Comparison of ENCODE assay signal across 10 mouse cellular contexts in the genomic region with DNA sequence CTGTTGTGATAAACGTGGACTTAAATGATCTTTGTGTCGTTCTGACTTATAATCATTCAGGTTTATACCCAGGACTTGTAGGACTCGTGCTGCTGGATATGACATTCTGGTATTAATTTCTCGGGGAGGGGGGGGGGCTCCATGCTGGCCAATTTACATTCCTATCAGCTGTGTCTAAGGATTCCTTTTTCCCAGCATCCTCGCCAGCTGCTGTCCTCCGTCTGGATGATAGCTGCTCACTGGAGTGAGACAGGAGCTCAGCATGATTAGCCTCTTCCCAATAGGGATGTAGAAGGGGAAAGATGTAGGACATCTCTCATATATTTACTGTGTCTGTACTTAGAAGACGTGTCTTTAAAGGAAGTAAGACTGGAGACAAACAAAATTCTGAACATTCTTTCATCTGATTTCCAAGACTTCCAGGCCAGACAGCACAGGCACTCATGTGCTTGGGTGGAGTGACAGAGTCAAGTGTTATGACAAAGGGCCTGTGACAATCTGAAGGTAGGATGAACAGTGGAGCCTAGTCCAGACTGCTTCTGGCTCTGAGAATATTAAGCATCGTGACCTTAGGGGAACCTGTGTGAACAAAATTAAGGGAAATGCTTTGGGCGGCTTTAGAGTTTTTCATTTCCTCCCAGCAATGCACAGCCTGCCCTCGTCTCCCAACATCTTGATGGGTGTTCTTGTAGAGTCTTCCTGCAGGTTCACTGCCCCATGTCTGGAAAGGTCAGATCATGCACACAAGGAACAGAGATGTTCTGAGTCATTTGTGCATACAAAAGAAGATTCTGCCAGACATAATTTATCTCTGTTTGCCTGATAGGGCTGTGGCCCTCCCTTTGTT.
A peak's percentile ranks its signal among the peaks of the same experiment; 100 is the strongest.
DNase-seq lines count a peak whose midpoint lies in the region; ATAC-seq and TF ChIP-seq lines count a peak whose summit lies in the region.
"Had no signal": no experiment of that assay in that cellular context is flagged by ENCODE, and none has a peak within 500 bp of the region (broad histone marks: within the 10 kb centered on the region; RNA-seq: fewer than 3 reads in every experiment).

No protein-coding gene starts in this region.

- ATAC-seq in kidney, embryonic 16.5 days (ENCODE audit: low FRiP score, low TSS enrichment): no peak
- ATAC-seq: Patski had no signal

- H3K4me3 ChIP-seq in kidney, embryonic 16.5 days (ENCODE audit: low read length): no peak overlapping the region
- H3K4me3 ChIP-seq in erythroblast, embryonic 14.5 days (replicated peaks): peak overlapping the region; percentile 41
- no peak overlapping the region for H3K4me3 ChIP-seq in myocyte
- H3K4me3 ChIP-seq: limb, embryonic 12.5 days had no signal

- whole genome bisulfite sequencing in kidney, embryonic 16.5 days: 53% methylated on average over 10 of the region's 10 CpGs

- peak; percentile 49 for DNase-seq in kidney, adult 11 months
- DNase-seq in kidney, postnatal 10 days: peak; percentile 33
- DNase-seq in layer of hippocampus, postnatal 36 days: no peak
- DNase-seq in ovary, adult 18-20 months (ENCODE audit: low spot score): no peak
- DNase-seq in embryo, embryonic 9.5 days (ENCODE audit: extremely low spot score): no peak

- no peak overlapping the region for H3K9ac ChIP-seq in kidney, embryonic 16.5 days (replicated peaks; ENCODE audit: low read length)
- H3K9ac ChIP-seq: limb, embryonic 12.5 days had no signal

- H3K27me3 ChIP-seq in kidney, embryonic 16.5 days (ENCODE audit: insufficient read depth, low read length): no peaks in the 10 kb centered on the region
- H3K27me3 ChIP-seq in erythroblast, embryonic 14.5 days (ENCODE audit: control insufficient read depth): no peaks in the 10 kb centered on the region
- no peaks in the 10 kb centered on the region for H3K27me3 ChIP-seq in myocyte (ENCODE audit: control insufficient read depth, insufficient read depth, insufficient read length)
- H3K27me3 ChIP-seq: limb, embryonic 12.5 days; Patski had no signal

- no peak overlapping the region for H3ac ChIP-seq in myocyte (ENCODE audit: control insufficient read depth, insufficient read length)

- no peak overlapping the region for H3K27ac ChIP-seq in kidney, embryonic 16.5 days (ENCODE audit: low read length)
- H3K27ac ChIP-seq: limb, embryonic 12.5 days had no signal

- peaks cover 22% of the 10 kb centered on the region for H3K4me1 ChIP-seq in kidney, embryonic 16.5 days (ENCODE audit: insufficient read depth, low read length)
- peaks cover 66% of the 10 kb centered on the region for H3K4me1 ChIP-seq in erythroblast, embryonic 14.5 days (ENCODE audit: control insufficient read depth)

- no peaks in the 10 kb centered on the region for H3K79me2 ChIP-seq in myocyte (ENCODE audit: control insufficient read depth, insufficient read depth)

- no peaks in the 10 kb centered on the region for H3K9me3 ChIP-seq in kidney, embryonic 16.5 days (ENCODE audit: low read length)
- no peaks in the 10 kb centered on the region for H3K9me3 ChIP-seq in erythroblast, embryonic 14.5 days (ENCODE audit: control insufficient read depth, low read length)
- H3K9me3 ChIP-seq: limb, embryonic 12.5 days had no signal

- no peak overlapping the region for H3K4me2 ChIP-seq in kidney, embryonic 16.5 days (replicated peaks; ENCODE audit: low read depth, low read length)
- H3K4me2 ChIP-seq in myocyte (ENCODE audit: low read depth): peak overlapping the region; percentile 46
- H3K4me2 ChIP-seq: limb, embryonic 12.5 days had no signal

- no peaks in the 10 kb centered on the region for H3K36me3 ChIP-seq in kidney, embryonic 16.5 days (ENCODE audit: insufficient read depth, low read length)
- no peaks in the 10 kb centered on the region; the same call in 1 of the 2 replicates for H3K36me3 ChIP-seq in erythroblast, embryonic 14.5 days (ENCODE audit: control insufficient read depth)
- H3K36me3 ChIP-seq in myocyte (ENCODE audit: control insufficient read depth, insufficient read depth): no peaks in the 10 kb centered on the region
- H3K36me3 ChIP-seq: limb, embryonic 12.5 days had no signal

- TF ChIP-seq POLR2A in myocyte (IDR thresholded peaks at IDR 0.05; ENCODE audit: insufficient read length, low read depth): no peak

TF ChIP-seq in myocyte, 11 proteins besides CTCF, POLR2A, EP300 and RAD21:
- TF ChIP-seq SRF (IDR thresholded peaks at IDR 0.05; ENCODE audit: control insufficient read depth, insufficient read length, low read depth): no peak
- peak; percentile 23 for TF ChIP-seq TCF12 (IDR thresholded peaks at IDR 0.05; ENCODE audit: insufficient read depth, poor library complexity, severe bottlenecking)
- TF ChIP-seq MYOG (IDR thresholded peaks at IDR 0.05; ENCODE audit: control insufficient read depth in 1 of 3, insufficient read depth in 1 of 3, insufficient read length in 2 of 3, low read depth in 2 of 3): peak in 1 of 3 experiments; percentile 36
- no peak for TF ChIP-seq REST (IDR thresholded peaks at IDR 0.05; ENCODE audit: insufficient read depth, insufficient read length)
- TF ChIP-seq TCF3 (IDR thresholded peaks at IDR 0.05; ENCODE audit: insufficient read length, low read depth): peak; percentile 6
- peak; percentile 57 to 92 (median 86) for TF ChIP-seq MYOD1 (IDR thresholded peaks at IDR 0.05; ENCODE audit: control insufficient read depth in 1 of 3, insufficient read length in 2 of 3, low read depth in 2 of 3)
- TF ChIP-seq E2F4 (IDR thresholded peaks at IDR 0.05; ENCODE audit: insufficient read depth): no peak
- TF ChIP-seq CEBPB (IDR thresholded peaks at IDR 0.05; ENCODE audit: insufficient read depth, poor library complexity, severe bottlenecking): no peak
- no peak for TF ChIP-seq USF1 (IDR thresholded peaks at IDR 0.05; ENCODE audit: low read depth)

Comparison
In these comparisons a context has a peak if more than half of its experiments do, and no peak if none do; other contexts are left out.
1. DNase-seq: peak in kidney, adult 11 months (single experiment) and kidney, postnatal 10 days (single experiment); none in layer of hippocampus, postnatal 36 days (0 of 2), ovary, adult 18-20 months (single experiment) and embryo, embryonic 9.5 days (single experiment).